Mouse (Mus musculus): Measurements from ENCODE around the gene Manba. TPM values are rescaled to one million over a fixed set of nuclear protein-coding genes. Genes with fewer than 3 reads are reported as not detected.

Manba gene
- total and polyA plus RNA-seq, 3 experiments: 30.9 to 35.2 (median 31.5) TPM

- no peak overlapping the region for H3K4me3 ChIP-seq (replicated peaks in 1 of 3; ENCODE audit: low read depth in 2 of 3, low read length in 2 of 3, poor library complexity in 1 of 3)
- no peaks in the 10 kb centered on the region for H3K79me2 ChIP-seq (replicated peaks; ENCODE audit: control insufficient read depth, extremely low read depth, insufficient read depth, poor library complexity, severe bottlenecking)
- peaks cover 15 to 44% of the 10 kb centered on the region in 2 experiments for H3K4me1 ChIP-seq (ENCODE audit: control insufficient read depth in 1 of 2, insufficient read depth in 2 of 2)
- in situ Hi-C loops (cut with MboI; ENCODE audit: low pct_ligation_motif_present, low pct_unique_long_range_greater_than_20kb, low sequenced_read_pairs): no loop called here
- dilution Hi-C loops (cut with MboI; ENCODE audit: extremely low pct_ligation_motif_present, extremely low pct_unique_long_range_greater_than_20kb, low sequenced_read_pairs): no loop called here
- no peak overlapping the region for H3K4me2 ChIP-seq (ENCODE audit: insufficient read depth, low read depth, poor library complexity, severe bottlenecking)
- H3K36me3 ChIP-seq (replicated peaks in 1 of 2; ENCODE audit: control insufficient read depth in 1 of 2, insufficient read depth in 1 of 2, low read length in 1 of 2): peaks cover 23 to 73% of the 10 kb centered on the region in 2 experiments
- no peaks in the 10 kb centered on the region for H3K27me3 ChIP-seq (replicated peaks)
- TF ChIP-seq CTCF (conservative IDR thresholded peaks at IDR 0.05 in 1 of 2, IDR thresholded peaks at IDR 0.05 in 1 of 2; ENCODE audit: low read depth in 2 of 2, low read length in 2 of 2): no peak
- no peak for TF ChIP-seq SMC3 (IDR thresholded peaks at IDR 0.05; ENCODE audit: low read depth, low read length)
- no peak for TF ChIP-seq BHLHE40 (IDR thresholded peaks at IDR 0.05; ENCODE audit: low read depth, low read length)
- no peak for TF ChIP-seq TBP (conservative IDR thresholded peaks at IDR 0.05; ENCODE audit: low read depth, low read length)
- TF ChIP-seq JUND (conservative IDR thresholded peaks at IDR 0.05; ENCODE audit: low read depth, low read length): no peak
- no peak for TF ChIP-seq MAZ (IDR thresholded peaks at IDR 0.05; ENCODE audit: low read depth, low read length)
- TF ChIP-seq CHD1 (IDR thresholded peaks at IDR 0.05; ENCODE audit: low read depth, low read length): no peak
- no peak for TF ChIP-seq POLR2AphosphoS2 (IDR thresholded peaks at IDR 0.05; ENCODE audit: low read depth, low read length)
- no peak for TF ChIP-seq RAD21 (IDR thresholded peaks at IDR 0.05; ENCODE audit: low read depth, low read length)
- no peak for TF ChIP-seq ZC3H11A (IDR thresholded peaks at IDR 0.05; ENCODE audit: low read depth, low read length)
- no peak overlapping the region for H3K9ac ChIP-seq (ENCODE audit: insufficient read depth, low read depth)
- no peaks in the 10 kb centered on the region for H3K9me3 ChIP-seq (replicated peaks; ENCODE audit: low read length)
- H3K27ac ChIP-seq (ENCODE audit: insufficient read depth, low read depth): no peak overlapping the region
- no peak for DNase-seq (ENCODE audit: extremely low read depth)
These were observed 34.2 kb downstream of the Manba start for GRCm38 (mm10) chr3:135519584-135519983.

GRCm38 (mm10) chr3:135521963-135522362 lies 36.6 kb downstream of the Manba start:
- peaks cover 12 to 32% of the 10 kb centered on the region in 2 experiments for H3K4me1 ChIP-seq (ENCODE audit: control insufficient read depth in 1 of 2, insufficient read depth in 2 of 2)
- no peaks in the 10 kb centered on the region for H3K27me3 ChIP-seq (replicated peaks)
- dilution Hi-C loops (cut with MboI; ENCODE audit: extremely low pct_ligation_motif_present, extremely low pct_unique_long_range_greater_than_20kb, low sequenced_read_pairs) (no loop called here), in situ Hi-C loops (cut with MboI; ENCODE audit: low pct_ligation_motif_present, low pct_unique_long_range_greater_than_20kb, low sequenced_read_pairs) (no loop called here)
- H3K9ac ChIP-seq (ENCODE audit: insufficient read depth, low read depth): no peak overlapping the region
- no peak for TF ChIP-seq JUN (IDR thresholded peaks at IDR 0.05; ENCODE audit: insufficient read depth, low read depth, low read length)
- TF ChIP-seq MAX (IDR thresholded peaks at IDR 0.05; ENCODE audit: low read length): no peak
- TF ChIP-seq MEF2A (IDR thresholded peaks at IDR 0.05; ENCODE audit: borderline replicate concordance, low read depth, low read length): peak; percentile 58; the same call in 1 of the 2 replicates
- no peaks in the 10 kb centered on the region for H3K9me3 ChIP-seq (replicated peaks; ENCODE audit: low read length)
- peaks cover 28 to 72% of the 10 kb centered on the region in 2 experiments for H3K36me3 ChIP-seq (replicated peaks in 1 of 2; ENCODE audit: control insufficient read depth in 1 of 2, insufficient read depth in 1 of 2, low read length in 1 of 2)
- H3K4me3 ChIP-seq (replicated peaks in 1 of 3; ENCODE audit: low read depth in 2 of 3, low read length in 2 of 3, poor library complexity in 1 of 3): no peak overlapping the region
- H3K27ac ChIP-seq (ENCODE audit: insufficient read depth, low read depth): no peak overlapping the region
- no peak overlapping the region for H3K4me2 ChIP-seq (ENCODE audit: insufficient read depth, low read depth, poor library complexity, severe bottlenecking)
- H3K79me2 ChIP-seq (replicated peaks; ENCODE audit: control insufficient read depth, extremely low read depth, insufficient read depth, poor library complexity, severe bottlenecking): no peaks in the 10 kb centered on the region
- DNase-seq (ENCODE audit: extremely low read depth): no peak

Measured in CH12.LX (cell line).